Mouse (Mus musculus): ENCODE data around the gene Procr. TPM values are rescaled to one million over a fixed set of nuclear protein-coding genes. Genes with fewer than 3 reads are reported as not detected.
A peak's percentile ranks its signal among the peaks of the same experiment; 100 is the strongest.

Procr gene
- total and polyA plus RNA-seq, 2 experiments from 2014 or later = 1.5 to 2.5 TPM

- no peak overlapping the region for H3K9ac ChIP-seq (replicated peaks; ENCODE audit: low read length, poor library complexity, severe bottlenecking)
- WGBS = 78% methylated on average over 6 of the region's 6 CpGs
- TF ChIP-seq CTCF (IDR thresholded peaks at IDR 0.05) = no peak
- DNase-seq (ENCODE audit: low spot score) (no peak), ATAC-seq (ENCODE audit: low FRiP score) (no peak)
- no peaks in the 10 kb centered on the region for H3K9me3 ChIP-seq (ENCODE audit: low read length)
- no peak overlapping the region for H3K4me2 ChIP-seq (ENCODE audit: low read depth, low read length, poor library complexity, severe bottlenecking)
- H3K4me3 ChIP-seq (ENCODE audit: low read depth, low read length) = no peak overlapping the region
- no peak overlapping the region for H3K27ac ChIP-seq (ENCODE audit: low read depth, low read length)
- H3K27me3 ChIP-seq (ENCODE audit: insufficient read depth, low read length) = no peaks in the 10 kb centered on the region
- no peaks in the 10 kb centered on the region for H3K4me1 ChIP-seq (ENCODE audit: insufficient read depth, low read length)
- no peaks in the 10 kb centered on the region for H3K36me3 ChIP-seq (ENCODE audit: insufficient read depth, low read length)
These were observed 33.6 kb downstream of the Procr start for GRCm38 (mm10) chr2:155784534-155784933.

GRCm38 (mm10) chr2:155786905-155787304, 36.0 kb downstream of the Procr start:
- no peaks in the 10 kb centered on the region for H3K27me3 ChIP-seq (ENCODE audit: insufficient read depth, low read length)
- WGBS = 76% methylated on average over 5 of the region's 5 CpGs

DNA sequence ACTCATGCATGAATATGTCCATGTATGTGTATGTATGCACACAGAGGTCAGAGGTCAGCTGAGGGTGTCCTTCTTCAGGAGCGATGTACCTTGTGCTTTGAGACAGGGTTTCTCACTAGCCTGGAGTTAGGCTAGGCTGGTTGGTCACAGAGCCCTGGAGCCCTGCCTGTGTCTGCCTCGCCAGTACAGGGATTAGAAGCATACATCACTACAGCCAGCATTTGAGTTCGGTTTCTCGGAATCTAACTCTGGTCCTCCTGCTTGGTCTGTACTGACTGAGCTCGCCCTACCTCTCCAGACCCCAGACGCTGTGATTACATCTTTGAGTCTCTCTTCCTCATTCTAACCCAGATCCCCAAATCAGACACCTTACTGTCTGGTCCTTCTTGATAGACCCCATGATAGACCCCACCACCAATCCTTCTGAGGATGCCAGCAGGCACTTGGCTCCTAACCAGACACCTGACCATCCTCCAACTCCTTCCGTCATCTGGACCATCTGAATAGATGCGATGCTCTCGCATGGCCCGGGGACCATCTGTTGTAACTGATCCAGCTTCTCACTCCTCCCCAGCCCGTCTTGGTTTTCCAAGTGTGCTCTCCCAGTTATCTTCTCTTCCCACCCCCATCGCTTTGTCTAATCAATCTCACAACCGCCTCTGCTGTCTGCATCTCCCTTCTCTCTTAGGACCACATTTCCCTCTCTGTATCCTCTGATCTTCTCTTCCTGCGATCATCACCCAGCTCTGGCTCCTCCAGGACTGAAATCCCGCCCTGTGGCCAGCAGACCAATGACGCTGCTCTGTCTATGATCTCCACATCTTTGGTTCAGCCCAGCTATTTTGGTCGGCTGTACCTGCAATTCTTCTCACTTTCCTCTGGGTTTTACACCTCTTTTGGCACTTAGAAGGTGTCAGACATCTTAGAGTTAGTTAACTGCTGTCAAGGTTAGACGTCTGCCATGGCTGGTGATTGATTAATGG, 37.3 kb downstream of the Procr start:
- no peaks in the 10 kb centered on the region for H3K9me3 ChIP-seq (ENCODE audit: low read length)
- 80% methylated on average over 18 of the region's 18 CpGs for WGBS
- no peak overlapping the region for H3K9ac ChIP-seq (replicated peaks; ENCODE audit: low read length, poor library complexity, severe bottlenecking)
- H3K27me3 ChIP-seq (ENCODE audit: insufficient read depth, low read length) = no peaks in the 10 kb centered on the region
- H3K36me3 ChIP-seq (ENCODE audit: insufficient read depth, low read length) = peaks cover 8% of the 10 kb centered on the region
- H3K4me2 ChIP-seq (ENCODE audit: low read depth, low read length, poor library complexity, severe bottlenecking) = no peak overlapping the region
- ATAC-seq (ENCODE audit: low FRiP score) = 0 out of 2 replicates have a peak, but pooled peaks have one; percentile 34
- DNase-seq (ENCODE audit: low spot score) = peak; percentile 51
- no peaks in the 10 kb centered on the region for H3K4me1 ChIP-seq (ENCODE audit: insufficient read depth, low read length)
- H3K4me3 ChIP-seq (ENCODE audit: low read depth, low read length) = no peak overlapping the region
- H3K27ac ChIP-seq (ENCODE audit: low read depth, low read length) = no peak overlapping the region
- TF ChIP-seq CTCF (IDR thresholded peaks at IDR 0.05) = no peak

More at GRCm38 (mm10) chr2:155786905-155787304, 36.0 kb downstream of the Procr start:
- Histone ChIP-seq H3K9me3 (ENCODE audit: low read length) (no peaks in the 10 kb centered on the region), H3K4me3 (ENCODE audit: low read depth, low read length) (no peak overlapping the region), H3K4me2 (ENCODE audit: low read depth, low read length, poor library complexity, severe bottlenecking) (no peak overlapping the region), H3K4me1 (ENCODE audit: insufficient read depth, low read length) (no peaks in the 10 kb centered on the region), H3K36me3 (ENCODE audit: insufficient read depth, low read length) (no peaks in the 10 kb centered on the region), H3K9ac (replicated peaks; ENCODE audit: low read length, poor library complexity, severe bottlenecking) (0 out of 2 replicates have a peak overlapping the region, but pooled peaks have one; percentile 19), H3K27ac (ENCODE audit: low read depth, low read length) (no peak overlapping the region)
- no peak for TF ChIP-seq CTCF (IDR thresholded peaks at IDR 0.05)
- DNase-seq (ENCODE audit: low spot score) = no peak
- no peak for ATAC-seq (ENCODE audit: low FRiP score)

DNA sequence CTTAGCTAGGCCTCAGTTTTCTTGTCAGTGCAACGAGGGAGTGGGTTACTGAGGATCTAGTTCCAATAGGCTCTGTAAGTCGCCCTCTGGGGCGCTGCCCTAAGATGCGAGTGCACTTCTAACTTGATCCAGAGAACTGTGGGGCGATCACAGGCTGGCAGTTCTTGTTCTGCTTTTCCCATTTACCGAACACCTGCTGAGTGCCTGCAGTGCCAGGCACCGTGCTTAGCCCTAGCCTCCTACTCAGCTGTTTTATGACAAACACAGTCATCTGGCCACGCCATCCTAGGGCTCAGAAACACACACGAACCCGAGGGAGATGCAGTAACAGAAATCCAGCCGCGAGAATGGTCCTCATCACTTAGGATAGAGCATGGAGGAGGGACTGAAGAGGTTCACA, 42.0 kb downstream of the Procr start:
- ATAC-seq (ENCODE audit: low FRiP score) = no peak
- TF ChIP-seq CTCF (IDR thresholded peaks at IDR 0.05) = no peak
- Histone ChIP-seq H3K36me3 (ENCODE audit: insufficient read depth, low read length) (peaks cover 25% of the 10 kb centered on the region), H3K4me2 (ENCODE audit: low read depth, low read length, poor library complexity, severe bottlenecking) (no peak overlapping the region), H3K4me1 (ENCODE audit: insufficient read depth, low read length) (no peaks in the 10 kb centered on the region), H3K27ac (ENCODE audit: low read depth, low read length) (no peak overlapping the region), H3K27me3 (ENCODE audit: insufficient read depth, low read length) (no peaks in the 10 kb centered on the region), H3K9ac (replicated peaks; ENCODE audit: low read length, poor library complexity, severe bottlenecking) (no peak overlapping the region), H3K9me3 (ENCODE audit: low read length) (no peaks in the 10 kb centered on the region), H3K4me3 (ENCODE audit: low read depth, low read length) (no peak overlapping the region)
- WGBS = 30% methylated on average over 12 of the region's 12 CpGs
- no peak for DNase-seq (ENCODE audit: low spot score)

DNA sequence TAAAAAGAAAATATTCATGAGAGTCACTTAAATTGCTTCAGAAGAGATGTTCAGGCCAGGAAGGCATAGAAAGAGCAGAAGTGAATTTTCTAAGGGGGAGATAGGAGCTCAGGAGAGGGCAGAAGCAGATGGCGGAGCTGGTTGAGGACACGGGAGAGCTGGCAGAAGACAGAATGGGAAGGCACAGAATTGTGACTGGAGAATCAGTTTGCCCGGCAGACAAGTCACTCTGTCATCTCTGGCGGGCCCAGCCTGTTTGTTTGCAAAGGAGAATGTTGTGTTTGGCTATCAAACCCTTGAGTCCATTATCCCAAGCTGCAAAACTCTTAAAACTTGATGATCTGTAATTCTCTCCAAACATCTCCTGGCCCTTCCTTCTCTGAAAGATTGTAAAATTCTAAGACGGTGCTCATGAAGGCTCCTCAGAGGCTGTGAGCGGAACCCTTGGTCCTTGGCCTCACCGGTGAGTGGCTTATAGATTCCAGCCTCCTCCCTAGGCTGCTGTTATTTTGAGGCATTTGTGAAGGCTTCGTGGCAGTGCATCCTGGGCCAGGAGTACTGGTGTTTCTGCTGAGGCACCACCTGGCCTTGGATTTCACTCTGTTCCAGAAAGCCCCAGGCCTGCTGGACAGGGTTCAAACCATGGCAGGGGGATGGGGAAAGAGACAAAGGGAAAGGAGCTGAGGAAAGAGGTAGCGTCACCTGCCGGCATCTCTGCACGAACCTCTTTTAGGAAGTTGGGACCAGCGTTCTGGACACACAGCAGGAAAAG, 43.9 kb downstream of the Procr start:
- H3K36me3 ChIP-seq (ENCODE audit: insufficient read depth, low read length) = peaks cover 41% of the 10 kb centered on the region
- DNase-seq (ENCODE audit: low spot score) = peak; percentile 67
- H3K27me3 ChIP-seq (ENCODE audit: insufficient read depth, low read length) = no peaks in the 10 kb centered on the region
- 89% methylated on average over 12 of the region's 12 CpGs for WGBS
- H3K9ac ChIP-seq (replicated peaks; ENCODE audit: low read length, poor library complexity, severe bottlenecking) = no peak overlapping the region
- H3K27ac ChIP-seq (ENCODE audit: low read depth, low read length) = no peak overlapping the region
- H3K4me1 ChIP-seq (ENCODE audit: insufficient read depth, low read length) = no peaks in the 10 kb centered on the region
- no peak for TF ChIP-seq CTCF (IDR thresholded peaks at IDR 0.05)
- ATAC-seq (ENCODE audit: low FRiP score) = no peak
- no peak overlapping the region for H3K4me3 ChIP-seq (ENCODE audit: low read depth, low read length)
- H3K4me2 ChIP-seq (ENCODE audit: low read depth, low read length, poor library complexity, severe bottlenecking) = no peak overlapping the region
- no peaks in the 10 kb centered on the region for H3K9me3 ChIP-seq (ENCODE audit: low read length)
